Mouse (Mus musculus) urinary bladder, postnatal 25 days (tissue): ENCODE results near the gene Phgr1.
A peak's percentile ranks its signal among the peaks of the same experiment; 100 is the strongest.

Experiments used
- DNase-seq: peaks from one replicate; pipeline ENCODE4 v3.0.0; 2022; ENCODE audit warnings: low spot score

The Phgr1 gene

GRCm38 (mm10) chr2:118751896-118752791 lies 20.4 kb upstream of the Phgr1 start:
- no peak for DNase-seq

GRCm38 (mm10) chr2:118752792-118753108 lies 19.8 kb upstream of the Phgr1 start:
- DNase-seq, result no peak

- no peak for DNase-seq
These were observed 18.4 kb upstream of the Phgr1 start for GRCm38 (mm10) chr2:118754143-118754542.

- no peak for DNase-seq
These were observed 17.2 kb upstream of the Phgr1 start for GRCm38 (mm10) chr2:118755407-118755806.

GRCm38 (mm10) chr2:118756103-118756502 lies 16.5 kb upstream of the Phgr1 start:
- no peak for DNase-seq

GRCm38 (mm10) chr2:118759828-118760227 lies 12.7 kb upstream of the Phgr1 start:
- peak; percentile 59 for DNase-seq

- DNase-seq, result peak; percentile 4
These were observed 12.1 kb upstream of the Phgr1 start for GRCm38 (mm10) chr2:118760311-118761025.

GRCm38 (mm10) chr2:118761358-118761757 lies 11.2 kb upstream of the Phgr1 start:
- no peak for DNase-seq

- peak; percentile 89 for DNase-seq
These were observed 10.4 kb upstream of the Phgr1 start, which contains the start of gene Ccdc9b for GRCm38 (mm10) chr2:118761906-118762783. Gene Ccdc9b, minus strand, starts transcription at chr2:118762661.

GRCm38 (mm10) chr2:118762784-118763148 lies 9.8 kb upstream of the Phgr1 start:
- no peak for DNase-seq

- DNase-seq, result no peak
These were observed 9.1 kb upstream of the Phgr1 start for GRCm38 (mm10) chr2:118763469-118763868.

- no peak for DNase-seq
These were observed 8.3 kb upstream of the Phgr1 start for GRCm38 (mm10) chr2:118764094-118764831.

- no peak for DNase-seq
These were observed 7.7 kb upstream of the Phgr1 start for GRCm38 (mm10) chr2:118764875-118765274.

GRCm38 (mm10) chr2:118766041-118767033 lies 6.2 kb upstream of the Phgr1 start:
- no peak for DNase-seq

- DNase-seq, result no peak
These were observed 2.0 kb downstream of the Phgr1 start for GRCm38 (mm10) chr2:118774536-118774935.

- no peak for DNase-seq
These were observed 2.8 kb downstream of the Phgr1 start for GRCm38 (mm10) chr2:118775396-118775795.

GRCm38 (mm10) chr2:118775846-118776245 lies 3.3 kb downstream of the Phgr1 start:
- no peak for DNase-seq

GRCm38 (mm10) chr2:118776295-118776694 lies 3.7 kb downstream of the Phgr1 start:
- DNase-seq, result no peak

- no peak for DNase-seq
These were observed 5.8 kb downstream of the Phgr1 start for GRCm38 (mm10) chr2:118778418-118778817.

GRCm38 (mm10) chr2:118779065-118779464 lies 6.5 kb downstream of the Phgr1 start:
- no peak for DNase-seq
